Mouse (Mus musculus) macrophage (primary cell): ENCODE data around the gene Traf3. TPM values are rescaled to one million over a fixed set of nuclear protein-coding genes. Genes with fewer than 3 reads are reported as not detected.

Experiments
- H3K27ac ChIP-seq: fragments of 350-480 bp; formaldehyde crosslinking; 2 replicates; pipeline ENCODE4 v1.9.0; 2021
- H3K36me3 ChIP-seq: fragments of 350-480 bp; formaldehyde crosslinking; 2 replicates; pipeline ENCODE4 v1.9.0; 2021; ENCODE audit errors: inconsistent target
- H3K4me3 ChIP-seq: fragments of 350-480 bp; formaldehyde crosslinking; 2 replicates; pipeline ENCODE4 v1.9.0; 2021; ENCODE audit errors: inconsistent target
- H3K79me2 ChIP-seq: fragments of 350-480 bp; formaldehyde crosslinking; 2 replicates; pipeline ENCODE4 v1.9.0; 2021; ENCODE audit errors: inconsistent target
- WGBS: methylation state at CpG from one replicate; pipeline ENCODE4 v1.1.7; 2026; ENCODE audit warnings: inconsistent platforms; ENCODE audit not compliant: missing documents; 5-methylcytosine and 5-hydroxymethylcytosine counted together
- polyA plus RNA-seq: library from polyadenylated mRNA; stranded (reverse); fragments of 250-400 nt; gene quantifications from 3 replicates; pipeline ENCODE4 v1.2.4, GENCODE M21; 2018; ENCODE audit warnings: inconsistent platforms
- total RNA-seq, 78 experiments: library from RNA; depleted of rRNA; stranded (reverse); fragments of 250-400 nt; gene quantifications; 1 replicate in 9 of 78; 2 replicates in 24 of 78; 3 replicates in 43 of 78; 4 replicates in 2 of 78; pipeline ENCODE4 v1.2.4; 2018; ENCODE audit warnings: inconsistent platforms in 56 of 78

The Traf3 gene
- 10 to 100 TPM; 25.0 to 97.6 (median 35.8) TPM for total RNA-seq (2018; cell fraction: chromatin; rRNA removed)
- 10 to 100 TPM; 12.1 to 27.0 (median 16.3) TPM for total RNA-seq (2018; cell fraction: cytosol; rRNA removed)
- total RNA-seq (2018; cell fraction: nucleus; rRNA removed): 10 to 100 TPM; 20.8 to 52.1 (median 26.9) TPM
- 9.0 to 14.6 TPM (median 11.9 TPM) in 3 replicates for polyA plus RNA-seq

DNA sequence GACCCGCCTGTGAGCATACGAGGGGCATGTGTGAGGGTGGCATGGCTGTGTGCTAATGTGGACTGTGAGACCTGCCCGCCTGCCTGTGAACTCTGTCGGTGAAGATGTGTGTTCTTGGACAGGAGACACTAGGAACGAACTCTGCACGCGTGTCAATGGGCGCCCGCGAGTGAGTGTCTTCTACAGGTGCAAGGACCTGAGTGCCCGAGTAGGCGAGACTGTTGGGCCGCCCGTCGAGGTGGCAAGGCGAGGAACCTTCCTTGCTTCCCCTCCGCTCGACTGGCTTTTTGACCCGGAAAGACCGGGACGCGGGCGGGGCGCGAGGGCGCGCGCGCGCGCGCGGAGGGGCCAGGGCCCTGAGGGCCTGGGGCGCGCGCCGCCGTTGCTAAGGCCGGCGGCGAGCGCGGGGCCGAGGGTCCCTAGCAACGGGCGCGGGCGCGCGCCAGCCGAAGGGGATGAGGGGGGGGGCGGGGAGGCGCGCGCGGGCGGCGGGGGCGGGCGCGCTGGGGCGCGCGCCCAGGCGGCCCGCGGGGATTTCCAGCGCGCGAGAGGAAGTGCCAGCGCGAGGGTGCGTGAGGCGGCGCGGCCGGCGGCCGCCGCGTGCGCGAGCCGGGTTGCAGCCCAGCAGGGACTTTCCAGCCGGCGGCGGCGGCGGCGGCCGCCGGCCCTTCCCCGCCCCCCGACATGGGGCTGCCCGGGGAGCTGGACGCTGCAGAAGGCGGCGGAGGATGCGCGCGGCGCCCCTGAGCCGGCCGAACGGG is at the start of gene Traf3:
Gene Traf3 (plus strand): TSS at position 540 of the 761 bp plus-strand sequence.
- Histone ChIP-seq H3K36me3 (no peaks in the 10 kb centered on the region), H3K79me2 (peaks cover 41% of the 10 kb centered on the region), H3K4me3 (peak within 1 kb of the TSS; percentile 74), H3K27ac (peak within 1 kb of the TSS; percentile 61)
- 5% methylated on average over 62 of the region's 105 CpGs for WGBS

DNA sequence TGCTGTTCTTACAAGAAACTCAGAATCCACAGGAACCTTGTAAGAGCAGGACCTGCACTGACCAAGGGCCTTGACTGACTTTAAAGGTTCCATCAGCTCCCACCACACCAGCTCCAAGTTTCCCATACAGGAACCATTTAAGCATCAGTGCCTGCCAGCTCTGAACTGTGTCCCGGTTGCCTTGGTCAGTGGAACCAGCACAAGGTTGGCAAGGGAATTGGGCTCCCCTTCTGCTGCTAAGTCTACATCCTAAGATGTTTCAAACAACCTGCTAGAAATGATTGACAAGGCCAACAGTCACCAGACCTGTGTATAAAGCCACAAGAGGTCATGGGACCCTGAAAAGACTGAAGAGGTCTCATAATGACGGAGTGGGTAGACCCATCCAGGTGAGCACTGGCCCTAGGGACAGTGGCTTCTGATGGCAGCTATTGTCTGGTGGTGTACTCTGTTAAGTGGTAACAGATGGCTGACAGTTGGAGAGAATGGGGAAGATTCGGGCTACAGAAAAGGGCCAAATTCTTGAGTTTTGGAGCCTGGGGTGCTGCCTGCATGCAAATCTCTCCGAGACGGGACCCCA is 46.6 kb upstream of the Traf3 start:
- peaks cover 38% of the 10 kb centered on the region for H3K36me3 ChIP-seq
- WGBS: 91% methylated on average over 5 of the region's 5 CpGs
- no peak overlapping the region for H3K27ac ChIP-seq
- no peak overlapping the region for H3K4me3 ChIP-seq
- H3K79me2 ChIP-seq: no peaks in the 10 kb centered on the region

DNA sequence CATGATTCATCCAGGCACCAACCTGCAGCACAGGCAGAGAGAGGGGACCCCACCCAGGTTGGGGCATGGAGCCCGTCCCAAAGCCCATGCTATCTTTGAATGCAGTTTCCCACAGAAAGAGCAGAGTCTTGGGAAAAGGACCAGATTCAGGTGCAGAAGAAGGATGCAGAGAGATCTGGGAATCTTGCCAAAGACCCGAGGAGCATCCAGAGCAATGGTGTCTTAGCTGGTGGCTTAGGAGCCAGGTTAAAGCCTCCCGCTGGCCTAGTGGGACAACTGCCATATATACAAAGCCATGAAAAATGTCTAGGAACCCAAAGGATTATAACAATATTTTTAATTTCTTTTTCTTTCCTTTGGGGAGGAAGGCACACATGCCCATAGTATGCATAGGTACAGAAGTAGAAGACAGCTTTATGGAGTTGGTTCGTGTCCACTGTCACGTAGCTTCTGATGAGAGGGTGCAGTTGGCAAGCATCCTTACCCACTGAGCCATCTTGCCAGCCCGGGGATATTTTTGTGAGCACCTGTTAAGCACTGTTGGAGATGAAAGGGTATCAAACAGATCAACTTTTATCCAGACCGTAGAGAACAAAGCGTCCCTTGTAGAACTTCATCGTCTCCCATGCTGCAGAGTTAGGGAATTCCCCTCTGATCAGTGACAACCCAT is 45.1 kb upstream of the Traf3 start:
- Histone ChIP-seq H3K79me2 (no peaks in the 10 kb centered on the region), H3K36me3 (peaks cover 25% of the 10 kb centered on the region; the same call in 1 of the 2 replicates), H3K27ac (no peak overlapping the region), H3K4me3 (no peak overlapping the region)
- WGBS: 92% methylated on average over 9 of the region's 9 CpGs

DNA sequence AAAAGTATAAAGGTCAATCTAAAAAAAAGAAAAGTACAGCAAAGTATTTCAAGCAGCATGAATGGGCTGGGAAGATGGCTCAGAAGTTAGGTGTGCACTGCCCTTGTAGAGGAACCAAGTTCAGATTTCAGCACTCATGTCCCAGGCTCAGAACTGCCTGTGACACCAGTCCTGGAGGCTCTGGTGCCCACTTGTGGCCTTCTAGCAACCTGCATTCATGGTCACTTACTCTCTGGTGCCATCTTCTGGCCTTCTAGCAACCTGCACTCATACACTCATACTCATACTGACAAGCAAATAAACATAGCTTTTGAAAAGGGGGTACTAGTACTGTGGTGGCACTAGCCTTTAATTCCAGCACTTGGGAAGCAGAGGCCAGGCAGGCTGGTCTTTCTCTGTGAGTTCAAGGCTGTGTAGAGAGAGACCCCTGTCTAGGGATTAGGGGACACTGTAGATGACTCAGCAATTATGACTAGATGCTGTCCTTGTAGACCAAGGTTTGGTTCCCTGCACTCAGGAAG is 43.8 kb upstream of the Traf3 start:
- Histone ChIP-seq H3K4me3 (no peak overlapping the region), H3K36me3 (peaks cover 13% of the 10 kb centered on the region; the same call in 1 of the 2 replicates)

DNA sequence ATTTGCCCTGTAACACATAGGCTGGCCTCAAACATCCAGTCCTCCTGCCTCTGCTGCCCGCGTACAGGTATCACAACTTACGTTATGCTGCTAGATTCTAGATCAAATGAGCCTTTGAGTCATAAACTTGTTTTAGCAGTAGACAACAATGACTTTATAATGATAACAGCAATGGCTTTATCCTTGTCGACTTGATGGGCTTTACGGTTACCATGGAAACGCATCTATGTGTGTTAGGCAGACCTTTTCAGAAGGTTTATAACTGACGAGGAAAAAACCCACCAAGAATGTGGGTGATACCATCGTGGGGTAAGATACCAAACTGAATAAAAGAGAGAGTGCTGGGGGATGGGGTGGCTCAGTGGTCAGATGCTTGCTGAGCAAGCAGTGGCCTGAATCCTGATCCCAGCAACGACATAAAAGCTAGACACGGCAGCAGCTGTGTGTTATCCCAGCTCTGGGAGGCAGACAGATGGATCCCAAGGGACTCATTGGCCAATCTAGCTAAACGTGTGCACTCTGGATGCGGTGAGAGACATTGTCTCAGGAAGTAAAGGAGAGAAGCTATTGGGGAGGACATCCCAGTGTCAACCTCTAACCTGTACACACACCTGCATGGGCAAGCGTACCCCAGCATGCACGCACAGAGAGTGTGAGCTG is 41.4 kb upstream of the Traf3 start:
- Histone ChIP-seq H3K27ac (no peak overlapping the region), H3K4me3 (no peak overlapping the region), H3K36me3 (no peaks in the 10 kb centered on the region; the same call in 1 of the 2 replicates), H3K79me2 (no peaks in the 10 kb centered on the region)
- WGBS: 90% methylated on average over 12 of the region's 14 CpGs

More for the DNA sequence above, 43.8 kb upstream of the Traf3 start:
- no peak overlapping the region for H3K27ac ChIP-seq
- H3K79me2 ChIP-seq: no peaks in the 10 kb centered on the region

DNA sequence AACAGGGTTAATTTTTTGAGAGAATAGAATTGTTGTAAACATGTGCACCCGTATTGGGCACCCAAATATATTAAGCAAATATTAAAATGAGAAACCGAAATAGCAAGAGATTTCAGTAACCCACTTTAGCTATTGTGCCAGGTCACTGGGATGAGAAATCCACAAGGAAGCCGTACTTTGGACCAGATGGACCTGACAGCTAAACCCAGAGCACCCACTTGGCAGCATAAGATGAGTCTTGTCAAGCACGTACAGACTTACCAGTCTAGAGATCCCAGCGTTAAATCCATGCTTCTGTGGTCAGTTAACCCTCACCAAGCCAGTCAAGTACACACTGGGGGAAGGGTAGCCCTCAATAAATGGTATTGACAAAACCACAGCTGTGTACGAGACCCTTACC is 40.5 kb upstream of the Traf3 start:
- 81% methylated on average over 6 of the region's 6 CpGs for WGBS
- H3K36me3 ChIP-seq: no peaks in the 10 kb centered on the region
- H3K4me3 ChIP-seq: no peak overlapping the region
- no peaks in the 10 kb centered on the region for H3K79me2 ChIP-seq
- H3K27ac ChIP-seq: no peak overlapping the region

DNA sequence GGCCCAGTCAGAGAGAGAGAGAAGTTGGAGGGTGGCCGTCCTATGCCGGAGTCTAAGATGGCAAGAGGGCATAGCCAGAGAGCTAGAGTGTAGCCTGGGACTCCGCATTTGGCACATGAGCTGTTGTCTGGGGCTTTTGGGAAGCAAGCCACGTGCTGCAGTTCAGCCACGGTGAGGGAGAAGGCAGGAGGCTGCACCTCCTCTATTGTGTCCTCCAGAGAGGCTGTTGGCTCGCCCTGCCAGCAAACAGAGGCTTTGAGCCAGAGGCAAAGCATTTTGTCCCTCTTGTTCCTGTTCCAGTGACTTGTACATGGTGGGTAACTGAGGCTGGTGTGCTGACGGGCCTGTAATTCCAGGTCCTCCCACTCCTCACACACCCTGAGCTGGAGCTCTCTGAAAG is 32.0 kb upstream of the Traf3 start:
- no peaks in the 10 kb centered on the region for H3K79me2 ChIP-seq
- no peak overlapping the region for H3K4me3 ChIP-seq
- 94% methylated on average over 7 of the region's 7 CpGs for WGBS
- H3K27ac ChIP-seq: no peak overlapping the region
- no peaks in the 10 kb centered on the region for H3K36me3 ChIP-seq

DNA sequence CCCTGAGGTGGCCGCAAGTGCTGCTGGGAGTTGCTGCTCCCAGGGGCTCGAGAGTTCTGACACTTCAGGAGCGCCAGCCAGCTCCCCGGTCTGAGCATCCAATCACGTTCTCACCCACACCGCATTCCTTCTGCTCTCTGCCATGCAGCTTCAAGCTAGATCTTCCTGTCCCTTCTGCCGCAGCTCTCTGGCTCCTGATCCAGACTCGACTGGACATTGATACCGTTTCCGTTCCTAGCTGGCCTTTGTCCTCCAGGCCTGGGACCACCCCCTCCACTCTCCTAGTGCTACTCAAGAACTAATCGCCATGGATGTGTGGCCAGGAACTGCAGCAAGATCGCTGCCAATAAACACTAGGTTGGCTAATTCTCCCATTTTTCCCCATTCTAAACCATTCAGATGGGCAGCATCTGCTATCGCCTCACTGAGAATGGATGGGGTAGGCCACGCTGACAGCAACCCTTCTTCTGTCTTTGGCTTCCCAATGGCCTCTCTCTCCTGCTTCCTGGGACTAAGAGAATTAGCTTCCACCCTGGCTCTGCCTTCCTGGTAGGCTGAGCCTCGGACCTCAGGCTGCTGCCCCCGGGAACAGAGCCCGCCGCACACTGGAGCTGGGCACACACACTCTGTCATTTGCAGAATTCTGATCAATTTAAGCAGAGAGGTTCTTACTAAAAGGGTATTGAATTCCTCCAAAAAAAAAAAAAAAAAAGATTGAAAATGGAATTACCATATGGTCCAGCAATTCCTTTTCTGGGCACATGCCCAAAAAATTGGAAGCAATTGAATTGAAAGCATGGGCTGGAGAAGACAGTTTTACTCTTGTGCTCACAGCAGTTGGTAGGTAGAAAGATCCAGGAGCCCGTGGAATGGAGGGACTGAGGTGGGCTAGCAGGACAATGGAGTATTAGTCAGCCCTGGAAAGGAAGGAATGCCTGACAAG is 31.1 kb upstream of the Traf3 start:
- Histone ChIP-seq H3K4me3 (no peak overlapping the region), H3K79me2 (no peaks in the 10 kb centered on the region), H3K36me3 (no peaks in the 10 kb centered on the region), H3K27ac (no peak overlapping the region)
- WGBS: 88% methylated on average over 18 of the region's 19 CpGs

DNA sequence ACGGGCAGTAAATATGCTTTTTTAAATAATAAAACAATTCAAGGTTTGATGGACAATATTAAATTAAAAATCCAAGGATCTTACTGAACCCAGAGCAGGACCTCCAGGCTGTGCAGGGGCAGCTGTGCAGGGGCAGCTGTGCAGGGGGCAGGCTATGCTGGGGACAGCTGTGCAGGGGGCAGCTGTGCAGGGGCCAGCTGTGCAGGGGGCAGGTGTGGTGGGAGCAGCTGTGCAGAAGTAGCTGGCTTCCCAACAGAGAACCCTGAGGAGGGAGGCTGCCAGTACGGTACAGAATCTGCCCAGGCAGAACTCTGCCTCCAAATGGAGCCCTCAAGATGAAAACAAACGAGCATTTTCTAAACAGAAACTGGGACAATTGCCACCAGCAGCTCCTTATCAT is 30.2 kb upstream of the Traf3 start:
- H3K27ac ChIP-seq: no peak overlapping the region
- H3K79me2 ChIP-seq: no peaks in the 10 kb centered on the region
- 76% methylated on average over 3 of the region's 3 CpGs for WGBS
- no peak overlapping the region for H3K4me3 ChIP-seq
- H3K36me3 ChIP-seq: no peaks in the 10 kb centered on the region

DNA sequence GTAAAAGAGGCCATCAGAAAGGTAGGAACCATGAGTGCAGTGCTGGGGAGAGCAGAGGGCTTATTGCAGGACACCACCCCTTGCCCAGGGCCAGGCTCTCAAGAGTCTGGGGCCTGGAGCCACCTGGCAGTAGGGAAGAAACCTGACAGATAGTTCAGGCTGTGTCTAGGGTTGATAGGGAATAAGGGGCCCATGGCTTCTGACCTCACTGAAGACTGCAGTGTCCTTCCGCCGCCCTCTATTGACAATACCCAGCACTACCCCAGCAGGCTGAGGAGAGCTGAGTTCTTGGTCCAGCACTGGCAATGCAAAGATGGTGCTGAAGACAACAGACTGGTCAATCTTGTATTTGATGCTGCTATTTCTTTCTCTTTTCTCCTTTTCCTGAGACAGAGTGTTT is 29.1 kb upstream of the Traf3 start:
- H3K36me3 ChIP-seq: no peaks in the 10 kb centered on the region
- no peak overlapping the region for H3K4me3 ChIP-seq
- no peaks in the 10 kb centered on the region for H3K79me2 ChIP-seq
- H3K27ac ChIP-seq: no peak overlapping the region
- WGBS: 77% methylated on average over 2 of the region's 2 CpGs

DNA sequence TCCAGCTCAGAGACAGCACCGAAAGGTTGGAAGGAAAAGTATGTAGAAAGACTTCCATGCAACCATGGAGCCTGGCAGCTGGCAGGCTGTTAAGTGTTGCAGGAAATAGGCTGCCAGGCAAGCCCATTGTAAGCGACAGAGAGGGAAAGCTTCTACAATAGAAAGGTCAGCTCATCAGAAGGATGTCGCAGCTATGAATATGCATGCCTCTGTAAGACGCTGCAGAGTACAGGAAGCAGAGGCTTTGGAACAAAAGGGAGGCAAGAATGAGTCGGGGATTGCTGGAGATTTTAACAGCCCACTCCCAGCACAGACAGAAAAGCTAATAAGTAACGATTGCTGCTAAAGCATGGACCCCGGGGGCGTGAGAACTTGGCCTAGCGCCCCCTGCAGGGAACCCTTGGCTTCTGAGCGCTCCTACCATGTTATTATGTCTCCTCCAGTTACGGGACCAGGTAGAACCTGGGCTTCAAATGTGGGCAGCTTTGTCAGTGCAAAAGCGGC is 23.1 kb upstream of the Traf3 start:
- H3K79me2 ChIP-seq: no peaks in the 10 kb centered on the region
- 35% methylated on average over 12 of the region's 12 CpGs for WGBS
- H3K4me3 ChIP-seq: no peak overlapping the region
- H3K36me3 ChIP-seq: no peaks in the 10 kb centered on the region
- no peak overlapping the region for H3K27ac ChIP-seq

DNA sequence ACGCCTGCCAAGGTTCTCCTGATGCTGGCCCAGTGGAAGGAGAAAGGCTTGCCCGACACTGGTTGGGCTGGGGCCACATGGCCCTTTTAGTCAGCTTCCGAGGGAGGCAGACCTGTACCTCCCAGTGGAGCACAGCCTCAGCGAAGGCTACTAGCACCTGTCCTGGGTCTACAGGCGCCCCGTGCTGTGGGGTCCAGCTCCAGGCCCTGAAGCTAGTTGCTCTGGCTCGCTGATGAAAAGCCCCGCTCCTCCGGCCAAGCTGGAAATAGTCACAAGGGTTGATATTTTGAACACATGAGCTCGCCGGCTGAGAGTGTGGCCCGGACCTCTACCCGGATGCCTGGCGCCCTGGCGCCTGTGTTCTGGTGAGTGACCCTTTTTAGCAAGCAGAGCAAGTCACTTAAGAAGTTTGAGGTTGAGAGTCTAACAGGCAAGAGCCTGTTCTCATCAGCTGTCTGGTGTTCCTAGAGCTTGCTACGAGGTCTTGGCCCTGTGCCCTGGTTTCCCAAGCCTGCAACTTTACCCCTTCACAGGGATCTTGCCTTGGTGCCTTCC is 22.6 kb upstream of the Traf3 start:
- Histone ChIP-seq H3K27ac (no peak overlapping the region), H3K79me2 (no peaks in the 10 kb centered on the region), H3K4me3 (no peak overlapping the region), H3K36me3 (no peaks in the 10 kb centered on the region)
- WGBS: 87% methylated on average over 16 of the region's 16 CpGs

DNA sequence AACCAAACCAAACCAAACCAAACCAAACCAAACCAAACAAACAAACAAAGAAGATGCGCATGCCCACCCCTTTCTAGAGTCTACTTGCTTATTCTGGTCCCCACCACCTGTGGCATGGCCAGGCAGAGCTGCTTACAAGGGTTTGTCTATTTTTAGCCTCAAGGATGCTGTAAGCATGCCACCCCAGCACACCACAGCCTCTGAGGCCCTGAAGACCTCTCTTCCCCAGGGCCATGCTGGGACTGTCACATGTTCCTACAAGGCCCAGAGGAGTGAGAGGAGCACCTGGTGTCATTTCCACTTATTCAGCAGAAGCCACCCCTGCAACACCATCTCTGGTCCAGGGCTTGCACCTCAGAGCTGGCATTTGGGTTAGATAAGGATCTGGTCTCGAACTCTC is 21.6 kb upstream of the Traf3 start:
- Histone ChIP-seq H3K36me3 (no peaks in the 10 kb centered on the region), H3K79me2 (no peaks in the 10 kb centered on the region), H3K4me3 (no peak overlapping the region), H3K27ac (no peak overlapping the region)
- WGBS: 95% methylated on average over 2 of the region's 2 CpGs
